Mouse (Mus musculus): ENCODE data around the gene Abhd14b.

- TF ChIP-seq POLR2A (IDR thresholded peaks at IDR 0.05; ENCODE audit: borderline replicate concordance, low read depth, low read length) (no peak), CTCF (IDR thresholded peaks at IDR 0.05; ENCODE audit: low read depth, low read length) (no peak)
These were observed 7.8 kb downstream of the Abhd14b start for GRCm38 (mm10) chr9:106454888-106455681.

Measured in bone marrow macrophage, adult 2 months (primary cell).